Mouse (Mus musculus): ENCODE results near the gene Wls.

Wls gene

GRCm38 (mm10) chr3:159917328-159918090, 78.0 kb downstream of the Wls start:
- DNase-seq (ENCODE audit: low spot score in 2 of 2) = no peak

All from right cerebral cortex, adult 2 months (tissue).